Mouse (Mus musculus) midbrain, embryonic 12.5 days (tissue): ENCODE data around the gene Fancf. TPM values are rescaled to one million over a fixed set of nuclear protein-coding genes. Genes with fewer than 3 reads are reported as not detected.

Source experiments
- ATAC-seq: fragments of 200-750 bp; cut with Nextera tagmentation; 2 replicates; pipeline ENCODE4 v1.8.0; 2017; ENCODE audit warnings: low read depth, moderate TSS enrichment, moderate library complexity; ENCODE audit not compliant: low FRiP score
- H3K27ac ChIP-seq: fragments of 300-500 bp; sonication (generic); replicated peaks from 2 replicates; pipeline ENCODE4 v1.5.1; 2016; ENCODE audit warnings: mild to moderate bottlenecking
- H3K27me3 ChIP-seq: fragments of 300-500 bp; sonication (generic); 2 replicates; pipeline ENCODE4 v1.6.1; 2016; ENCODE audit warnings: mild to moderate bottlenecking
- H3K36me3 ChIP-seq: fragments of 300-500 bp; sonication (generic); 2 replicates; pipeline ENCODE4 v1.6.1; 2016
- H3K4me1 ChIP-seq: fragments of 300-500 bp; sonication (generic); 2 replicates; pipeline ENCODE4 v1.6.1; 2016
- H3K4me2 ChIP-seq: fragments of 300-500 bp; sonication (generic); replicated peaks from 2 replicates; pipeline ENCODE4 v1.6.1; 2016; ENCODE audit warnings: mild to moderate bottlenecking, moderate library complexity
- H3K4me3 ChIP-seq: fragments of 300-500 bp; sonication (generic); 2 replicates; pipeline ENCODE4 v1.5.1; 2016; ENCODE audit warnings: mild to moderate bottlenecking
- H3K9ac ChIP-seq: fragments of 300-500 bp; sonication (generic); replicated peaks from 2 replicates; pipeline ENCODE4 v1.6.1; 2016; ENCODE audit warnings: mild to moderate bottlenecking, moderate library complexity
- H3K9me3 ChIP-seq: fragments of 300-500 bp; sonication (generic); 2 replicates; pipeline ENCODE4 v1.6.1; 2016; ENCODE audit warnings: mild to moderate bottlenecking
- WGBS: fragments of 180-500 bp; shearing (Covaris S2); methylation state at CpG from one replicate; pipeline ENCODE4 v1.1.7; 2016; 5-methylcytosine and 5-hydroxymethylcytosine counted together
- polyA plus RNA-seq: library from polyadenylated mRNA; unstranded; fragments of >200 nt; fragmentation: Nextera tagmentation; extraction: Ambion mirVana; gene quantifications from 2 replicates; pipeline ENCODE4 v1.2.1, GENCODE M21; 2016

Gene Fancf
- 14.9 and 17.3 TPM in 2 replicates for polyA plus RNA-seq

DNA sequence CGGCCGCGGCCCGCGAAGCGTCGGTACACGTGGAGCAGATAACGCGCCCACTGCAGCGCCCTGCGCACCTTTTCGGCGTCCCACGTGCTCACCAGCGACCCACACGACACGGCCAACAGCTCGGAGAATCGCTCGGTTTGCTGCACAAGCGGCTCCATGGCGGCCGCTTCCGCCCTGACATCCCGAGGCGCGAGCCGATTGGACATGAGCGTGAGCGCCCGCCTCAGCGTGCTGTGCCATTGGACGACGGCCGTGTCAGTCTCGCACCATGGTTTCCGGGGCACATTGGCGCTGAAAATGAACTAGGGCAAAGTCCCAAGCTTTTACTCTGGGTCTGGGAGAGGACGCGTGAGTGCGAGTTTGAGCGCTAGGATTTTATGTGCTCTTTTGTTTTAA lies at the start of gene Fancf:
Gene Fancf, minus strand, starts transcription at position 171 of the 396 bp plus-strand sequence.
- peak within 1 kb of the TSS; percentile 76 for H3K4me3 ChIP-seq
- H3K27me3 ChIP-seq = no peaks in the 10 kb centered on the region
- peak; percentile 98 for ATAC-seq
- H3K9me3 ChIP-seq = no peaks in the 10 kb centered on the region
- peak within 1 kb of the TSS; percentile 97 for H3K27ac ChIP-seq
- H3K4me2 ChIP-seq = peak within 1 kb of the TSS; percentile 79
- peak within 1 kb of the TSS; percentile 80 for H3K9ac ChIP-seq
- peaks cover 25% of the 10 kb centered on the region for H3K4me1 ChIP-seq
- H3K36me3 ChIP-seq = peaks cover 4% of the 10 kb centered on the region; the same call in 1 of the 2 replicates
- under 1% methylated on average over 43 of the region's 43 CpGs for WGBS

DNA sequence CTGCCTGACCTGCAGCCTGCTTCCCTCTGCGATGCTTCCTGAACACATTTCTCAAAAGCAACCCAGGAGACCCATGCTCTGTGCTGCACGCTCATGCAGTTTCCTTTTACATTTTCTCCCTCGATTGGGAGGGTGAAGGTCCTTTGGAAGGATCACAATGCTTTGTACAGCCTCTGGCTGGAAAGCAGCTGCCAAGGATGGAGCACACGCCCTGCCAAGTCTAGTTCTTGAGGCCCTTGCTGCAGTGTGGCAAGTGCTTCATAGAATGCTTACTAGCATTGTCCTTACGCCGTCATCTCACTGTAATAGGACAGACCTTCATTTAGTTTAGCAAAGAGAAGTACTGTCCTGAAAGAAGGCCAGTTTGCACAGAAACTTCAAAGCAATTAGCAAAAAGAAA lies 37.0 kb upstream of the Fancf start:
- no peak overlapping the region for H3K4me2 ChIP-seq
- WGBS = 81% methylated on average over 6 of the region's 6 CpGs
- H3K9me3 ChIP-seq = no peaks in the 10 kb centered on the region
- H3K27ac ChIP-seq = no peak overlapping the region
- H3K4me1 ChIP-seq = no peaks in the 10 kb centered on the region
- no peak for ATAC-seq
- no peaks in the 10 kb centered on the region for H3K27me3 ChIP-seq
- H3K4me3 ChIP-seq = no peak overlapping the region
- no peaks in the 10 kb centered on the region for H3K36me3 ChIP-seq
- H3K9ac ChIP-seq = no peak overlapping the region

DNA sequence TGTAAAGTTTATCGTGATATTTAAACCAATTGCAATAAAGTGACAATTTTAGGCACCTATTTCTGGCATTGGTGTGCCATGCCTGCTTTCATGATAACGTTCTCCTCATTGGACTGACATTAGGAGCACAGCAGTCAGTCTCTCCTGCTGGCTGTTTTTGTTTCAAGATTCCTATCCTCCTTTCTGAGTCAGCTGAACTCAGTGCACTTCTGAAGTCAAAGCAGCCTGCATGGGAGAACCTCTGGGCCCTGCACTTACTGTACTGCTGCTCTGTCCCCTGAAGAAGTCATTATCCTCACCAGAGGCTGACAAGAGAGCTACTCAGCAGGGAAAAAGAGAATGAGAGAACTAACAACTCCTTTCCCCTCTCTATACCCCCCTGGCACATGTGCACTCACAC lies 32.9 kb upstream of the Fancf start:
- Histone ChIP-seq H3K27ac (no peak overlapping the region), H3K36me3 (no peaks in the 10 kb centered on the region), H3K9me3 (no peaks in the 10 kb centered on the region), H3K9ac (no peak overlapping the region), H3K4me2 (no peak overlapping the region), H3K4me3 (no peak overlapping the region), H3K27me3 (no peaks in the 10 kb centered on the region), H3K4me1 (no peaks in the 10 kb centered on the region)
- ATAC-seq = no peak
- 58% methylated on average over 2 of the region's 2 CpGs for WGBS

DNA sequence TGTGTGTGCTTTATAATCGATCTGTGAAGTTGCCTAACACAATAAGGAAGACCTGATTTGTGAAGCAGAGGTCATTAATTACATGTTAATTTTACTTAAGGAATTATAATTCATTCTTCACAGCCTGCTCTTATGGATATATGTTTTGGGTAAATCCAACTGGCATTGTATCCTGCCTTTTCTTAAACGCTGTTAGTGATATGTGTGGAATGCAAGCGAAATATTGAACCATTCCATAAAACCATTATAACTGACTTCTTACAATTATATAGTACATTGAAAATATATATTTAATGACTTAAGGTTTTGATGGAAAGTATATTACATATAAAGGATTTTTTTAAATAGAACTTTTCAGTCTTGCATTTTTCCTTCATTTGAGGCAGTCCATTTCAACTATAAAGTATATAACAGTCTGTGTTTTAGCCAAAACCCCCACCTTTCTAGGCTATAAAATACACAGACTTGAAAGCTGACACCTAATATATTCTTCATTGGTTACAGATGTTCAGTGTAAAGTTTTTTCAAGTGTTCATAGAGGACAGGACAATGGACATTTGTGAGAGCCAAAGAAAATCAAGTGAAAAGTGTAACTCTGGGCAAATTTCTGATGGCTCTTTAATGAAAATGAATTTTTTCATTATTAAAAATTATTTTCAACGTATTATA lies 32.2 kb upstream of the Fancf start:
- H3K9me3 ChIP-seq = no peaks in the 10 kb centered on the region
- H3K9ac ChIP-seq = no peak overlapping the region
- no peaks in the 10 kb centered on the region for H3K27me3 ChIP-seq
- H3K4me3 ChIP-seq = no peak overlapping the region
- no peaks in the 10 kb centered on the region for H3K4me1 ChIP-seq
- WGBS = 79% methylated on average over 4 of the region's 4 CpGs
- no peaks in the 10 kb centered on the region for H3K36me3 ChIP-seq
- H3K27ac ChIP-seq = no peak overlapping the region
- H3K4me2 ChIP-seq = no peak overlapping the region
- ATAC-seq = no peak

DNA sequence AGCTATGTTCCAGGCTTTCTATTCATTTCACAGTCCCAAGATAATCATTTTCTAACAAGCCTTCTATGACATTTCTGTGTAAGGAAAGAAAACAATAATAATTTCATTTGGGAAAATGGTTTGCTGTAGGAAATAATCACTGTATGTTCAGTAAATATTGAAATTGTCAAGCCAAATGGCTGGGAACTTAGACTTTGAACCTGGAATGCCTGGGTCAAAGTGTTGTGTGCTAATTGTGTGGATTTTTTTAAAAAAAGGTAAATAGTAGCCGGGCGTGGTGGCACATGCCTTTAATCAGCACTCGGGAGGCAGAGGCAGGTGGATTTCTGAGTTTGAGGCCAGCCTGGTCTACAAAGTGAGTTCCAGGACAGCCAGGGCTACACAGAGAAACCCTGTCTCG lies 30.9 kb upstream of the Fancf start:
- 86% methylated on average over 4 of the region's 4 CpGs for WGBS
- no peak overlapping the region for H3K4me3 ChIP-seq
- H3K4me2 ChIP-seq = no peak overlapping the region
- H3K36me3 ChIP-seq = no peaks in the 10 kb centered on the region
- no peak overlapping the region for H3K27ac ChIP-seq
- no peak overlapping the region for H3K9ac ChIP-seq
- no peaks in the 10 kb centered on the region for H3K4me1 ChIP-seq
- H3K9me3 ChIP-seq = no peaks in the 10 kb centered on the region
- H3K27me3 ChIP-seq = no peaks in the 10 kb centered on the region
- ATAC-seq = no peak

DNA sequence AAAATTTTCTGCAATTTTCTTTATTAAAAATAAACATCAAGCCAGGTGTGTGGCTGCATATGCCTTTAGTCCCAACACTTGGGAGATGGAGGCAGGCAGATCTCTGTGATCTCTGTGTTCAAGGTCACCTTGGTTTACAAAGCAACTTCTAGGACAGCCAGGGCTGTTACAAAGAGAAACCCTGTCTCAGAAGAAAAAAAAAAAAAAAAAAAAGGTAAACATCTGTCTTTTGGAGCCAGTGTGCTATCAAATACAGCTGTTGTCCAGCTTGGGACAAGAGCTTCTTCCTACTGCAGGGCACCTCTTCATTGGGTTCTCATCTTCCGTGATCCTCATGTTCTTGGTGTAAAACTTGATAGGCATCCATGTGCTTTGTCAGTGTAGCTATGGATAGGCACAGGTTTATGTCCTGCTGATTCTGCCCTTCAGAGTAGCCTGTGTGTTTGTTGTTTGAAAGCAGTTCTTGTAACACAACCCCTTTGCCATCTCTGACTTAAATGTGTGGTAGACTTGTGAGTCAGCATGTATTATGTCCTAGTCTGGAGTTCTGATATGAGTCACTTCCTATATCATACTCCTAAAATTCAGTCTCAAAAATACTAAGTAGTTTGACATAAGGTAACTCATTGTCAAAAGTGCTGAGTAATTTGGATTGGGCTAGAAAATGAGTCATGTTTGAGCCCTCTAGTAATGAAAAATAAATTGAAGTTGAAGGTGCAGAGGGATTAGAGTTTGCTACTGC lies 30.3 kb upstream of the Fancf start:
- 88% methylated on average over 1 of the region's 1 CpGs for WGBS
- Histone ChIP-seq H3K4me2 (no peak overlapping the region), H3K36me3 (no peaks in the 10 kb centered on the region), H3K9me3 (no peaks in the 10 kb centered on the region), H3K4me1 (no peaks in the 10 kb centered on the region), H3K27me3 (no peaks in the 10 kb centered on the region), H3K4me3 (no peak overlapping the region), H3K27ac (no peak overlapping the region), H3K9ac (no peak overlapping the region)
- ATAC-seq = no peak

DNA sequence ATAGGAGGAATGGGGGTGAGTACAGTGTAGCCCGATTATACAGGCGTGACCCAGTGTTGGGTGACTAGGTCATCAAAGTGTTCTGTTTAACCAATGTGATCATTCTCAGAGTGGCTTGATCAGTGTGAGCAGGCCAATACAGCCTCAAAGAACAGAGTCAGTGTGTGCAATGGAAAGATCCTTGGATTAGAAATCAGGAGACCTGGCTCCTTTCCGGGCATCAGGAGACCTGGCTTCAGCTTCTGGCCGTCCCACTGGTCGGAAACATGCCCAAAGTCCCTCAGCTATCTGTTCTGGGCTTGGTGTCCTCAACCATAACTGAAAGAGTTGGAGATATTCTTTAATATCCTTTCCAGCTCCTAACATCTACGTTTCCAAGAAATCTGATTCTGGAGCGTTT lies 27.5 kb upstream of the Fancf start:
- no peaks in the 10 kb centered on the region for H3K27me3 ChIP-seq
- WGBS = 92% methylated on average over 7 of the region's 7 CpGs
- H3K4me3 ChIP-seq = no peak overlapping the region
- no peak for ATAC-seq
- H3K27ac ChIP-seq = no peak overlapping the region
- no peaks in the 10 kb centered on the region for H3K9me3 ChIP-seq
- H3K9ac ChIP-seq = no peak overlapping the region
- H3K36me3 ChIP-seq = no peaks in the 10 kb centered on the region
- no peaks in the 10 kb centered on the region for H3K4me1 ChIP-seq
- no peak overlapping the region for H3K4me2 ChIP-seq

DNA sequence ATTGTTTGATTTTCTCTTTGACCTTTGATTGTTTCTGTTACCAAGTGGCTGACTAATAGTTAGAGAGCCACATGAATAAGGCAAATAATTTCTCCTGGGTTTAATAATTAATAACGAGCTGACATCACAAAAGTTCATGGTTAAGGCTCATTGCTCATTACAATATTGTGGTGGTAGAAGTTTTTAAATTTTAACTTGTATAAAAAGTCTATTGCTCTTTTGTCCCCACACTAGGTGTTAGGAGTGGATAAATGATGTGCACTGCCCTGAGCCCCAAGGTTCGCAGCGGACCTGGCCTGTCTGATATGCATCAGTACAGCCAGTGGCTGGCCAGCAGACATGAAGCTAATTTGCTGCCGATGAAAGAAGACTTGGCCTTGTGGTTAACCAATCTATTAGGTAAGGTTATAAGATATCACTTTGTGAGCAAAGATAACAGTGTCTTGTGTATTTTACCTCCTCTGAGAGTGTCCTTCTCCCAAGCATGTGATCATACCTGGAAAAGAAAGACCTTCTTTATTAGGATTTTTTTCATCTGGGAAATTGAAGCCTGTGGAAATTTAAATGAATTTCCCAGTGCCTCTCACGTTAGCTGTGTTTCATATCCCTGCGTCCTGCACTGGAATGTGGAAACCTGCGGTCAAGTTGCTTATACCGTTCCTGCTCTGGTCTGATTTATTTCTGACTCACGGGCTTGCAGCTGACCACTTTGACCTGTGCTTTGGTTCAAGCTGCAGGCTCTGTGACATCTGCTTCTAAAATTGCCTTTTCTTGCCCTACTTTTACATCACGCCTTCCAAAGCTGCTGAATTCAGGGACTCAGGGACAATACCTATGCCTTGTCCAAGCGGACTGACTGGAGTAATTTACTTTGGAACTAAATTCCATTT lies 25.9 kb upstream of the Fancf start:
- Histone ChIP-seq H3K27ac (no peak overlapping the region), H3K27me3 (no peaks in the 10 kb centered on the region), H3K9me3 (no peaks in the 10 kb centered on the region), H3K36me3 (no peaks in the 10 kb centered on the region), H3K4me1 (no peaks in the 10 kb centered on the region), H3K4me3 (no peak overlapping the region), H3K9ac (no peak overlapping the region), H3K4me2 (no peak overlapping the region)
- 85% methylated on average over 11 of the region's 11 CpGs for WGBS
- ATAC-seq = no peak

DNA sequence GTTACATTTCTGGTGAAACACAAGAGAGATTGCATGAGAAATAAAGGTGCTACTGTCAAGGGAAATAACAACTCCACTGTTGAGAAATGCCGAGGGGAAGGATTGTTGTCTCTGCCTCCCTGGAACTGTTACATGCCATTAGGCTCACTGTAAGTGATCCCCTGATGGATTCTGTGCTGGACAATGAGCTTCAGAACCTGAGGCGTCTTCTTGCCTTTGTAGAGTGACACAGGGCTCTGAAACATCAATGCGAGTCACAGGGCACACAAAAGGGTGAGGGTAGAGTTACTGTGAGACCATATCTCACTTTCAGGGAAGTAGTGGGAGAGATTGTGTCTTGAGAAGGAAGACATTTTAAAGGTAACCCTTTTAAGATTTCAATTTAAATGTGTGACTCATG lies 23.3 kb upstream of the Fancf start:
- no peaks in the 10 kb centered on the region for H3K4me1 ChIP-seq
- ATAC-seq = no peak
- 58% methylated on average over 3 of the region's 3 CpGs for WGBS

DNA sequence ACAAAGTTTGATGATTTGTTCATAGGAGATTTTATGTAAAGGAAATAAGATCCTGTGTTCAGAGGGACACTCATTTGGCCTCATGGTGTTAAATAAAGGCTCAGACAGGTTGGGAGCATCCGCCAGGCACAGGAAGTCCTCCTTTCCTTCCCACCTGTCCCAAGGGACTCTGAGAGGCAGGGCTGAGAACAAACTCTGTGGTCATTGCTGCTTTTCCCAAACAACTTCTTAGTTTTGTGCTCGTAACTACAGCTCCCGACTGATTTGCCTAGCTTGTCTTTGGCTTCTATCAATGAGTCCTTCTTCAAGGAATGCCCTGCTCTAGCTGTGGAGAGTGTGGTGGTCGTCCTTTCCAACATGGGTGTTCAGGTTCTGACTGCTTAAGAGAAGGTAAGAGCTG lies 18.1 kb upstream of the Fancf start:
- Histone ChIP-seq H3K9ac (no peak overlapping the region), H3K27me3 (no peaks in the 10 kb centered on the region), H3K27ac (no peak overlapping the region), H3K9me3 (no peaks in the 10 kb centered on the region), H3K36me3 (no peaks in the 10 kb centered on the region), H3K4me1 (peaks cover 12% of the 10 kb centered on the region), H3K4me2 (no peak overlapping the region), H3K4me3 (no peak overlapping the region)
- WGBS = 83% methylated on average over 4 of the region's 4 CpGs
- ATAC-seq = no peak

More for the DNA sequence above, 23.3 kb upstream of the Fancf start:
- no peak overlapping the region for H3K9ac ChIP-seq
- no peaks in the 10 kb centered on the region for H3K9me3 ChIP-seq
- no peak overlapping the region for H3K4me3 ChIP-seq
- no peaks in the 10 kb centered on the region for H3K27me3 ChIP-seq
- no peak overlapping the region for H3K27ac ChIP-seq
- no peak overlapping the region for H3K4me2 ChIP-seq
- no peaks in the 10 kb centered on the region for H3K36me3 ChIP-seq

DNA sequence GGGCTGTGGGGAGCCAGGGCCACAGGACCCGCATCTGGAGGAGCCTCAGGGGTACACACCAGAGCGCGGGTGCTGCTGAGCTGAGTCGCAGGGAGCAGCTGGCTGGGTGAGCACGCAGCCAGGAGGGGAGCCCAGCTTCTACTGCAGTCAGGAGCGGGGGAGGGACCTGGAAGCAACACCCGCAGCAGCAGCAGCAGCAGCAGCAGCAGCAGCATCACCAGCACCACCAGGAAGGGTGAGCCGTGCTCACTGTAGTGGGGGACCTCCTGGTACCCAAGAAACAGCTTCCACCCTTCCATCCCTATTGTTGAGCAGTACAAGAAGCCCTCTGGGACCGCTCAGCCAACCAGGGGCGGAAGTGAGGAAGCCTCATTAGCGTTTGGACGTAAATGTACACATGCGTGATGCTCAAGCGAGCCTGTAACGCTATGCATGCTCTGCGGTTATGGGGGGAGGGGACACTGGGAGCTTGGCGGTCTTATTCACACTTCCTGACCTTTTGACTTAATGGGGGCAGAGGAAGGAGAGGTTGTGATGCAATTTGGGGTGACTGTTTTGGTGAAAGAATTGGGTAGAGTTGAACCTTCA lies 17.2 kb upstream of the Fancf start:
- under 1% methylated on average over 17 of the region's 17 CpGs for WGBS
- H3K4me3 ChIP-seq = peak overlapping the region; percentile 50
- peak; percentile 95 for ATAC-seq

More for the DNA sequence above, 17.2 kb upstream of the Fancf start:
- Histone ChIP-seq H3K4me1 (peaks cover 12% of the 10 kb centered on the region), H3K9me3 (no peaks in the 10 kb centered on the region), H3K9ac (peak overlapping the region; percentile 75), H3K27me3 (no peaks in the 10 kb centered on the region), H3K27ac (peak overlapping the region; percentile 88), H3K36me3 (no peaks in the 10 kb centered on the region), H3K4me2 (peak overlapping the region; percentile 83)
